Mouse (Mus musculus) layer of hippocampus, postnatal 36 days (tissue): ENCODE results near the gene Srsf2. TPM values are rescaled to one million over a fixed set of nuclear protein-coding genes. Genes with fewer than 3 reads are reported as not detected.

ENCODE experiments used
- DNase-seq, 2 experiments: peaks; one replicate each; pipeline ENCODE4 v3.0.0; 2022
- total RNA-seq, 2 experiments: library from RNA; stranded (reverse); gene quantifications; 2 replicates each; pipeline ENCODE4 v1.2.3; 2021

The Srsf2 gene
- total RNA-seq, 2 experiments from 2014 or later: 170 to 180 TPM

GRCm38 (mm10) chr11:116808811-116809395 lies 44.0 kb downstream of the Srsf2 start:
- DNase-seq: no peak

DNA sequence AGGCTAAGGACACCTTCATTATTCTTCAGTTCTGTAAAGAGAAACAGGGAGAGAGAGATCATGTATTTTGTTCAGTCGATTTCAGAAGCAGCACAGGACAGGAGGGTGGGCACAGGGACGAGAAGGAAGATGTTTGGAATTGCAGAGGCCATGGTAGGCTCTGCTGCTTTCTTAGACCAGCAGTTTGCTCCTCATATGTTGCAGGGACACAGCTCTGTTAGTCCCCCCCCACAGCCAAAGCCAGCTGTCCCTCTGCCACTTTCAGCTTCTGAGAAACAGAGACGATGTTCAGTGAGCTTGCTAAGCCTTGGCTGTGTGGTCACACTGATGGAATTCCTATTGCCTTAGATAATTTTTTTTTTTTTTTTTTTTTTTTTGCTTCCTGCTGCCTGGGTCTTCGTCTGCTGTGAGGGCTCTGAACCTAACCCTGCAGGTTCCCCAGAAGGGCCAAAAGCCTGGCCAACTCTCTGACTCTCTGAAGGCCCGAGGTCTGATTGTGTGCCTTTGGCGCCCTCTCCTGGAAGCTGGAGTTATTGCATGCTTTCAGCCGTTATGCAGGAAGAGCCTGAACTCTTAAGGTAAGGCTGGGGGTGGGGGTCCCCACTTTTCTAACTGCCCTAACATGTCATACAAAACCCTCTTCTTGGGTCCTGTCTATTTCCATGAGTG lies 44.8 kb downstream of the Srsf2 start:
- peak; percentile 79 to 80 for DNase-seq

- no peak for DNase-seq
Observed at GRCm38 (mm10) chr11:116807526-116807925, 45.4 kb downstream of the Srsf2 start.

DNA sequence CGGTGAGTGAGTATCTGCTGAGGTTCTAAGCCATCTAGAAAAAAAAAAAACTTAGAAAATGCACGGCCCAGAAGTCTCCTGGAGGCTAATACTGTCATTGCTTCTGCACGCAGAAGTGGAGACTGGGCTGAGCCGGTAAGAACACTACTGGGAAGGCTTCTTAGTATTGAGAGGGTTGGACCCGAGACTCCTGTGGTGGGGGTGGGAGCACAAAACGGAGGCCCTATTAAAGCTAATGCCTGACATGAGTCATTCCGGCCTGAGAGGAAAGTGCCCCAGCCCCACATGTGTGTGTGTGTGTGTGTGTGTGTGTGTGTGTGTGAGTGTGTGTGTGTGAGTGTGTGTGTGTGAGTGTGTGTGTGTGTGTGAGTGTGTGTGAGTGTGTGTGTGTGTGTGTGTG lies 45.8 kb downstream of the Srsf2 start:
- no peak for DNase-seq

DNA sequence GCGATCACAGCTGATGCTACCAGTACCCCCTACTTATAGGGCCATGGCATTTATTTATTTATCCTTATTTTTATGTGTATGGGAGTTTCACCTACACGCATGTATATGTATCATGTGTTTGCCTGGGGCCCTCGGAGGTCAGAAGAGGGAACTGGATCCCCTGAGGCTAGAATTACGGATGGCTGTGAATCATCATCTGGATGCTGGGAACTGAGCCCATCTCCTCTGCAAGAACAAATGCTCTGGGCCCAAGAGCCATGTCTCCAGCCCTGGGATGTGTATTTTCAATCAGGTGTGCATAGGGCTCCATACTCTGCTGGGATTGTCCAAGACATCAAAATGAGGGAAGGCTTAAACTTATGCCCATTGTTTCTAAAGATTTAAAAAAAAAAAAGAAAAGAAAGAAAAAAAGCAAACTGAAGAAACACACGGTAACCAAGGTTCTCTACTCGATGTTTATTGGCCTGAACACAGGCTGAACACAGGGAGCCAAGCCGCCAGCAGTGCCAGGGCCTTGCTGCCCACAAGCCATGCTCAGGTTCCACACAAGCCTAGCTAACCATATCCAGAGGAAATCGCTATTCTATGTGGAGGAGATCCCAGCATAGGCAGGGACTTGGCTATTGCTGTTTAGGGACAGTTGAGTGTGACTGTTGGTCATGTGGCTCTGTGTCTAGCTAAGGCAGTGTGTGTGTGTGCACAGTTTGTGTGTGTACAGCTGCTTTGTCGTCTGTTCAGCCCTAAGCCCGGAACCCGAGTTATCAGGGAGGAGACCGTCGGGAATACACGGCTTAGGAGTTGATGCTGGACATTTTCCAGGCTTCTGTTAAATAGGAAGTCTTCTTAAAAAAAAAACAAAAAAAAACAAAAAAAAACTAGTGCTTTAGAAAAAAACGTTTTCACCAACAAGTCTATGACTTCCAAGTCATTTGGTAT lies 46.5 kb downstream of the Srsf2 start:
- DNase-seq: no peak

GRCm38 (mm10) chr11:116802709-116803108 lies 50.2 kb downstream of the Srsf2 start:
- DNase-seq: no peak

GRCm38 (mm10) chr11:116801106-116801505 lies 51.8 kb downstream of the Srsf2 start:
- DNase-seq: no peak

Other genes starting within 250 kb of the Srsf2 start
- gene Rhbdf2, start 226.1 kb downstream of the Srsf2 start, total RNA-seq: 1 to 10 TPM in 1 of 2 experiments, under 1 TPM in 1; 0.90 to 1.4 TPM
- gene Prcd, start 199.6 kb downstream of the Srsf2 start, total RNA-seq: 1 to 10 TPM; 5.0 to 5.2 TPM
- gene Cygb, start 198.8 kb downstream of the Srsf2 start, total RNA-seq: 10 to 100 TPM; 72.2 to 74.8 TPM
- not detected for gene St6galnac1, start 77.6 kb downstream of the Srsf2 start, total RNA-seq
- gene Mxra7, start 25.0 kb downstream of the Srsf2 start, total RNA-seq: 10 to 100 TPM; 22.3 to 22.6 TPM
- gene Mettl23, start 9.8 kb downstream of the Srsf2 start, total RNA-seq: 10 to 100 TPM; 30.3 to 30.4 TPM
- 10 to 100 TPM; 35.0 to 44.9 TPM for gene Jmjd6, start 9.6 kb downstream of the Srsf2 start, total RNA-seq
- 10 to 100 TPM; 38.7 to 51.4 TPM for gene Mfsd11, start 654 bp downstream of the Srsf2 start, total RNA-seq
- gene Mgat5b, start 65.8 kb upstream of the Srsf2 start, total RNA-seq: 10 to 100 TPM; 44.9 to 51.7 TPM